Mouse (Mus musculus) bone marrow, adult 2 months (tissue): ENCODE data around the gene Mtr.

ENCODE experiments used
- CTCF ChIP-seq: fragments of 200-500 bp; IDR thresholded peaks from 2 replicates; pipeline ENCODE4 v1.5.1; 2011; ENCODE audit warnings: low read length, control low read depth; ENCODE audit not compliant: control insufficient read depth, insufficient read depth
- POLR2A ChIP-seq: fragments of 200-500 bp; IDR thresholded peaks from 2 replicates; pipeline ENCODE4 v1.6.1; 2011; ENCODE audit warnings: low read depth, mild to moderate bottlenecking, control low read depth, low read length, borderline replicate concordance; ENCODE audit not compliant: control insufficient read depth

GRCm38 (mm10) chr13:12133549-12133948 lies 124.4 kb downstream of the Mtr start:
- TF ChIP-seq CTCF (no peak), POLR2A (no peak)
